Mouse (Mus musculus) brain, embryonic 14.5 days (tissue): ENCODE measurements at regions not wholly inside any gene's neighbourhood (a gene's known extent, or its start where the extent isn't known, plus 50 kb on each side); places are given as distances from the start of the nearest gene placed in this dataset.

Source experiments
- CTCF ChIP-seq: fragments of 200-500 bp; IDR thresholded peaks from 2 replicates; pipeline ENCODE4 v1.5.1; 2012; ENCODE audit warnings: inconsistent platforms, mild to moderate bottlenecking, moderate library complexity, borderline replicate concordance; ENCODE audit not compliant: insufficient read depth, insufficient read length; ENCODE audit errors: extremely low read depth
- POLR2A ChIP-seq: fragments of 200-500 bp; IDR thresholded peaks from 2 replicates; pipeline ENCODE4 v1.6.1; 2012; ENCODE audit warnings: mild to moderate bottlenecking, inconsistent platforms, borderline replicate concordance; ENCODE audit not compliant: poor library complexity, insufficient read depth, insufficient read length, severe bottlenecking; ENCODE audit errors: extremely low read depth

- TF ChIP-seq CTCF (no peak), POLR2A (no peak)
These were observed 315.6 kb upstream of the Hs6st1 start for GRCm38 (mm10) chr1:35752636-35753035.
